Mouse (Mus musculus): ENCODE results near the gene Npc2. TPM values are rescaled to one million over a fixed set of nuclear protein-coding genes. Genes with fewer than 3 reads are reported as not detected.
A peak's percentile ranks its signal among the peaks of the same experiment; 100 is the strongest.

Npc2 gene
- polyA plus RNA-seq, 1 experiment from 2014 or later = 56.6 TPM

DNA sequence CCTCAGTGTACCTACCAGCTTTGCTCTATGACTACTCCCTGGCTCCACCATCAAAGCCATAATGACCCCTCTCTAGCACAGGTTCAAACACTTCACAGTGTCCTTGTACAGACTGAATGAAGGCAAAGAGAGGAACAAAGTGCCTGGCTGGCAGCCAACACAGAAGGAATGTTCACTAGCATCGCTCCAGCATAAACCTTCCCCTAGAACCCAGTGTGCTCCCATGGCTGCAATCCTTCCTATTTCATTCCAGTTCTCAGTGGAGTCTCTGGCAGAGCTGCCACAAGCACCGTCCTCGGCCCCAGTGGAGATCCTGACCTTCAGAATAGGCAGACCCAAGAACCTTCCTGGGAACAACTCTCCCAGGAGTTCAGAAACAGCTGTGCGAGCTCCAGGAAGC, 27.5 kb upstream of the Npc2 start:
- H3K4me3 ChIP-seq (ENCODE audit: control insufficient read depth in 1 of 2, insufficient read depth in 1 of 2, low read depth in 1 of 2, low read length in 2 of 2) = no peak overlapping the region
- no peak overlapping the region for H3K9ac ChIP-seq (ENCODE audit: low read length)
- 0 out of 2 replicates have a peak, but pooled peaks have one; percentile 17 for ATAC-seq (ENCODE audit: insufficient number of reproducible peaks, insufficient read depth, low FRiP score, low read depth)
- H3K4me1 ChIP-seq (ENCODE audit: control insufficient read depth in 2 of 2, insufficient read depth in 2 of 2, low read length in 2 of 2) = peaks cover 12 to 15% of the 10 kb centered on the region in 2 experiments
- H3K27ac ChIP-seq (replicated peaks in 1 of 2; ENCODE audit: control insufficient read depth in 1 of 2, insufficient read depth in 1 of 2, low read depth in 2 of 2, low read length in 2 of 2) = no peak overlapping the region
- WGBS = 29% methylated on average over 4 of the region's 4 CpGs
- H3K27me3 ChIP-seq (ENCODE audit: control insufficient read depth, insufficient read depth, low read length) = peaks cover 89% of the 10 kb centered on the region
- no peak overlapping the region for H3K4me2 ChIP-seq (ENCODE audit: low read length)
- no peaks in the 10 kb centered on the region for H3K36me3 ChIP-seq (ENCODE audit: control insufficient read depth, insufficient read depth, low read length)
- H3K9me3 ChIP-seq (ENCODE audit: control insufficient read depth, low read length) = no peaks in the 10 kb centered on the region

DNA sequence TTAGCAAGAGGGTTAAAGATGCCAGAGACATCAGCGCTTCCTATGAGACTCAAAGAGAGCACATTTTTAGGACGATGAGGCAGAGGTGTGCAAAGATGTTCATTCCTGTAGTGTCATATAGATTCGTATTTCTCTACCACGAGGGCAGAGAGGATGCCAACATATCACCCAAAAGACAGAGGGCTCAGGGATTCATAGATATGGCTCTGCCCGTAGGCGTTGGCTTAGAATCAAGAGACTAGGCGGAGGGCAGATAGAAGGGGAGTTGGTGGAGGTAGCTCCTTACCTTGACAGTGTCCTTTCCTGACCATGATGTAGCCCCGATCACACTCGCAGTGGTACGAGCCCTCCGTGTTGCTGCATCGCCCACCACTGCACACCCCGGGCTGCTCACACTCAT, 26.1 kb upstream of the Npc2 start:
- no peaks in the 10 kb centered on the region for H3K9me3 ChIP-seq (ENCODE audit: control insufficient read depth, low read length)
- ATAC-seq (ENCODE audit: insufficient number of reproducible peaks, insufficient read depth, low FRiP score, low read depth) = no peak
- H3K9ac ChIP-seq (ENCODE audit: low read length) = no peak overlapping the region
- 87% methylated on average over 13 of the region's 13 CpGs for WGBS
- peaks cover 7 to 10% of the 10 kb centered on the region in 2 experiments; a peak in 2 of 4 replicates for H3K4me1 ChIP-seq (ENCODE audit: control insufficient read depth in 2 of 2, insufficient read depth in 2 of 2, low read length in 2 of 2)
- no peaks in the 10 kb centered on the region for H3K36me3 ChIP-seq (ENCODE audit: control insufficient read depth, insufficient read depth, low read length)
- peaks cover 90% of the 10 kb centered on the region for H3K27me3 ChIP-seq (ENCODE audit: control insufficient read depth, insufficient read depth, low read length)
- H3K27ac ChIP-seq (replicated peaks in 1 of 2; ENCODE audit: control insufficient read depth in 1 of 2, insufficient read depth in 1 of 2, low read depth in 2 of 2, low read length in 2 of 2) = no peak overlapping the region
- H3K4me2 ChIP-seq (ENCODE audit: low read length) = no peak overlapping the region
- no peak overlapping the region for H3K4me3 ChIP-seq (ENCODE audit: control insufficient read depth in 1 of 2, insufficient read depth in 1 of 2, low read depth in 1 of 2, low read length in 2 of 2)

DNA sequence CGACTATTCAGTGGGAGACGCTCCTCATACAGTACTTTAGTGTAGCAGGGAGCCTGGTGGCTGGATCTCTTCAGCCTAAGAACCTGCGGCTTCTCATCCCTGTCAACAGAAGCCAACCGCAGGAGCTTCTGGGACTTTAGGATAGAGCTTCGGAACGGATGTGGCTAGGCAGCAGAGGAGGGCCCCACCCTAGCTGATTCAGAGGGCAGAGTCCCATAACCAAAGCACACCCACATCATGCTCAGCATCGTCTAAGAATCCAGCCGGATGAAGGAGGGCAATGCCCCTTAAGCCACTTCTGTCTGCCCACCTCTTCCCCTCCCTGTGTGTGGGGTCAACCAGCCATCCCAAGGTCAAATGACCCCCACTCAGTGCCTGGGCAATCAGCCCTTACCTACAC, 21.7 kb upstream of the Npc2 start:
- Histone ChIP-seq H3K9ac (ENCODE audit: low read length) (no peak overlapping the region), H3K27me3 (ENCODE audit: control insufficient read depth, insufficient read depth, low read length) (peaks cover 100% of the 10 kb centered on the region), H3K36me3 (ENCODE audit: control insufficient read depth, insufficient read depth, low read length) (no peaks in the 10 kb centered on the region), H3K27ac (replicated peaks in 1 of 2; ENCODE audit: control insufficient read depth in 1 of 2, insufficient read depth in 1 of 2, low read depth in 2 of 2, low read length in 2 of 2) (no peak overlapping the region), H3K4me2 (ENCODE audit: low read length) (no peak overlapping the region), H3K9me3 (ENCODE audit: control insufficient read depth, low read length) (no peaks in the 10 kb centered on the region), H3K4me1 (ENCODE audit: control insufficient read depth in 2 of 2, insufficient read depth in 2 of 2, low read length in 2 of 2) (no peaks in the 10 kb centered on the region), H3K4me3 (ENCODE audit: control insufficient read depth in 1 of 2, insufficient read depth in 1 of 2, low read depth in 1 of 2, low read length in 2 of 2) (no peak overlapping the region)
- ATAC-seq (ENCODE audit: insufficient number of reproducible peaks, insufficient read depth, low FRiP score, low read depth) = no peak
- 76% methylated on average over 8 of the region's 8 CpGs for WGBS

DNA sequence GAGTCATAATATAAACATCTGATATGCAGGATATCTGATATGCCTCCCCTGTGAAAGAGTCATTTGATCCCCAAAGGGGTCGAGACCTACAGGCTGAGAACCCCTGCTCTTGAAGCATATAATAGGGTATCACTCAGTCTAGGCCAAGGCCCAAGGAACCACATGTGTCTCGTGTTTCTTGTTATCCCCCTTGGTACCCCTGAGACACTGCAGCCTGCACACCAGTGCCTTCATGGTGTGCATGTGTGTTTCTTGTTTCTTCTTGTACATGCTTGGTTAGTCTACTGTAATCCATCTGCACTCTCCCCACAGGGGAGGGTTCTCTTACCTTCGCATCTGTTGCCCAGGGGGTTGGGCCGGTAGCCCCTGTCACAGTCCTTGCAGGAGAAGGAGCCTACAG, 19.7 kb upstream of the Npc2 start:
- Histone ChIP-seq H3K9ac (ENCODE audit: low read length) (no peak overlapping the region), H3K36me3 (ENCODE audit: control insufficient read depth, insufficient read depth, low read length) (no peaks in the 10 kb centered on the region), H3K4me2 (ENCODE audit: low read length) (no peak overlapping the region), H3K9me3 (ENCODE audit: control insufficient read depth, low read length) (no peaks in the 10 kb centered on the region), H3K4me1 (ENCODE audit: control insufficient read depth in 2 of 2, insufficient read depth in 2 of 2, low read length in 2 of 2) (no peaks in the 10 kb centered on the region), H3K27me3 (ENCODE audit: control insufficient read depth, insufficient read depth, low read length) (peaks cover 99% of the 10 kb centered on the region), H3K4me3 (ENCODE audit: control insufficient read depth in 1 of 2, insufficient read depth in 1 of 2, low read depth in 1 of 2, low read length in 2 of 2) (no peak overlapping the region), H3K27ac (replicated peaks in 1 of 2; ENCODE audit: control insufficient read depth in 1 of 2, insufficient read depth in 1 of 2, low read depth in 2 of 2, low read length in 2 of 2) (no peak overlapping the region)
- WGBS = 80% methylated on average over 4 of the region's 4 CpGs
- ATAC-seq (ENCODE audit: insufficient number of reproducible peaks, insufficient read depth, low FRiP score, low read depth) = no peak

DNA sequence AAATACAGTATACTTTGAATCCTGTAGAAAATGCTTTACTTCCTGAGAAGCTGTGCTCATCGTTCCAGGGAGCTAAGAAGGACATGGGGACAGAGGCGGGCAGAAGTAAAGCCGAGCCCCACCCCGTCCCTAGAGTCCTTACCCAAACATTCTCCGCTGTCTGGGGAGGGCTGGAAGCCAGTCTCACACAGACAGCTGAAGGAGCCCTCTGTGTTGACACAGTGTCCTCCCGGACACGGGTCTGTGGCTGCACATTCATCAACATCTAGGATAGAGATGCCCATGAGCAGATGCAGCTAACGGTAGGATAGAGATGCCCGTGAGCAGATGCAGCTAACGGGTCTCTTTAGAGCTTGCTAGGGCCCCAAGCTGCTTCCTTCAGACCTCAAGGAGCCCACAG, 17.9 kb upstream of the Npc2 start:
- H3K27ac ChIP-seq (replicated peaks in 1 of 2; ENCODE audit: control insufficient read depth in 1 of 2, insufficient read depth in 1 of 2, low read depth in 2 of 2, low read length in 2 of 2) = no peak overlapping the region
- H3K4me3 ChIP-seq (ENCODE audit: control insufficient read depth in 1 of 2, insufficient read depth in 1 of 2, low read depth in 1 of 2, low read length in 2 of 2) = no peak overlapping the region
- ATAC-seq (ENCODE audit: insufficient number of reproducible peaks, insufficient read depth, low FRiP score, low read depth) = no peak
- no peaks in the 10 kb centered on the region for H3K9me3 ChIP-seq (ENCODE audit: control insufficient read depth, low read length)
- H3K9ac ChIP-seq (ENCODE audit: low read length) = no peak overlapping the region
- no peak overlapping the region for H3K4me2 ChIP-seq (ENCODE audit: low read length)
- no peaks in the 10 kb centered on the region for H3K36me3 ChIP-seq (ENCODE audit: control insufficient read depth, insufficient read depth, low read length)
- WGBS = 43% methylated on average over 10 of the region's 10 CpGs
- H3K27me3 ChIP-seq (ENCODE audit: control insufficient read depth, insufficient read depth, low read length) = peaks cover 99% of the 10 kb centered on the region
- H3K4me1 ChIP-seq (ENCODE audit: control insufficient read depth in 2 of 2, insufficient read depth in 2 of 2, low read length in 2 of 2) = no peaks in the 10 kb centered on the region

DNA sequence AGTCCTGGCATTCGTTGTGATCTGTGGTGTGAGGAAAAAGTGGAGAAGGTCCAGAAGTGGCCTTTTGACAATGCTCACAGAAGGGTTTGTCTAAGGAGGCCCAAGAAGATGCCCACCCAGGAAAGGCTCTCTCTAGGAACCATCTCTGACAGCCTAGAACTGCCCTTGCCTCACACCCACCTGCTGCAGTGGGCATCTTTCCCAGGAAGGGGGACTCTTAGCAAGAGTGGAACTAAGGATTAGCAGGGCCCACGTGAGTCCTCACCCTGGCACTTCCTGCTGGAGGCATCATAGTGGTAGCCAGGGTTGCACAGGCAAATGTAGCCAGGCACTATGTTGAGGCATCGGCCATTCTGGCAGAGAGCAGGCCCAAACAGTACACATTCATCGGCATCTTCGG, 13.1 kb upstream of the Npc2 start:
- Histone ChIP-seq H3K4me3 (ENCODE audit: control insufficient read depth in 1 of 2, insufficient read depth in 1 of 2, low read depth in 1 of 2, low read length in 2 of 2) (no peak overlapping the region), H3K4me2 (ENCODE audit: low read length) (no peak overlapping the region), H3K27ac (replicated peaks in 1 of 2; ENCODE audit: control insufficient read depth in 1 of 2, insufficient read depth in 1 of 2, low read depth in 2 of 2, low read length in 2 of 2) (no peak overlapping the region), H3K36me3 (ENCODE audit: control insufficient read depth, insufficient read depth, low read length) (no peaks in the 10 kb centered on the region), H3K4me1 (ENCODE audit: control insufficient read depth in 2 of 2, insufficient read depth in 2 of 2, low read length in 2 of 2) (peaks cover 3 to 4% of the 10 kb centered on the region in 2 experiments; a peak in 2 of 4 replicates), H3K27me3 (ENCODE audit: control insufficient read depth, insufficient read depth, low read length) (peaks cover 73% of the 10 kb centered on the region), H3K9me3 (ENCODE audit: control insufficient read depth, low read length) (no peaks in the 10 kb centered on the region), H3K9ac (ENCODE audit: low read length) (no peak overlapping the region)
- WGBS = 71% methylated on average over 5 of the region's 5 CpGs
- no peak for ATAC-seq (ENCODE audit: insufficient number of reproducible peaks, insufficient read depth, low FRiP score, low read depth)

DNA sequence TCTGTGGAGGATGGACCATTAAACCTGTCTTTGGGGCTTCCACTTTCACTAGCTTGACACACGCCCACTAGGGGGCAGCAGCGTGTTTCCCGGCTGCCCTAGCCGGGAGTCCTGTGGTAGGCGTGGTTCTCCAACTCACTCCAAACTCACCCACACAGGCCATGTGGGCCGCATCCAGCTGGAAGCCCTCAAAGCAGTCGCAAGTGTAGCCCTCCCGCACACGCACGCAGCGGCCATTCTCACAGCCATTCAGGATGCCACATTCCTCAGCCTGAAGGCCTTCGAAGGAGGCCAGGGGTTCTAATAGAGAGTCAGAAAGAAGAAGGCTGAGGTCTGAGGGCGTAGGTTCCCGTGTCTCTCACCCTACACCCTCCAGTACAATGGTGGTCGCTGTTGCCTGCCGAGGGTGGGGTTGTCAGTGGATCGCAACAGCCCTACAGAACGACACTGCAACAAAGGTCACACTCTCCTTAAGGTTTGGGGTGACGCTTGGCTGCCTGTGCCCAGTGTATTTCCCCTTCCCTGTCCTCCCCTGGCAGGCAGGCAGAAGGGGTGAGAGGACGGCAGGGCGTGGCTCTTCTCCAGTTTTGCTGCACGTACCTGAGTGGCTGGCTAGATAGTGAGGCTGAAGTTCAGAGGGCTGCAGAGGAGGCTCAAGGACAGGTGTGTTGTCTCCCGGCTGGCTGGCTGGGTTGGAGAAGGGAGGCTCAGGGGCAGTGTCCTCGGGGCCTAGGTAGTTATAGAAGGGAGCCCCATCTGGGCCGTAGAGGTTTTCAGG, 11.8 kb upstream of the Npc2 start:
- peak; percentile 73 for ATAC-seq (ENCODE audit: insufficient number of reproducible peaks, insufficient read depth, low FRiP score, low read depth)
- peaks cover 3 to 4% of the 10 kb centered on the region in 2 experiments; a peak in 2 of 4 replicates for H3K4me1 ChIP-seq (ENCODE audit: control insufficient read depth in 2 of 2, insufficient read depth in 2 of 2, low read length in 2 of 2)
- peak overlapping the region; percentile 26; the same call in 1 of the 2 replicates for H3K4me2 ChIP-seq (ENCODE audit: low read length)
- H3K36me3 ChIP-seq (ENCODE audit: control insufficient read depth, insufficient read depth, low read length) = no peaks in the 10 kb centered on the region
- H3K27ac ChIP-seq (replicated peaks in 1 of 2; ENCODE audit: control insufficient read depth in 1 of 2, insufficient read depth in 1 of 2, low read depth in 2 of 2, low read length in 2 of 2) = no peak overlapping the region
- 28% methylated on average over 25 of the region's 25 CpGs for WGBS
- H3K4me3 ChIP-seq (ENCODE audit: control insufficient read depth in 1 of 2, insufficient read depth in 1 of 2, low read depth in 1 of 2, low read length in 2 of 2) = no peak overlapping the region
- no peaks in the 10 kb centered on the region for H3K9me3 ChIP-seq (ENCODE audit: control insufficient read depth, low read length)
- H3K27me3 ChIP-seq (ENCODE audit: control insufficient read depth, insufficient read depth, low read length) = peaks cover 60% of the 10 kb centered on the region
- H3K9ac ChIP-seq (ENCODE audit: low read length) = peak overlapping the region; percentile 49

DNA sequence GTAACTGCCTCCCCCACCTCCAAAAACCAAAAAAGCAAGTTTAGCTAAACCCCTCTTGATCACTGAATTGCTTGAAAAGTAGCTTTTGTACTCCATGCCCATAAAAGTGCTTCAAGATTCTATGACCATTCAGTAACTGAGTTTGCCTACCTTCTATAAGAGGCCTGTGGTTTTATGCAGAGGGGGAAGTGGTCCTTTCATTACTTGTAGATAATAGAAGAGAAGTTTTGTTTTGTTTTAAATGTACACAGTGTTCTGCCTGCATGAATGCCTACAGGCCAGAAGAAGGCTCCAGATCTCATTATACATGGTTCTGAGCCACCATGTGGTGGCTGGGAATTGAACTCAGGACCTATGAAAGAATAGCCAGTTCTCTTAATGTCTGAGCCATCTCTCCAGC, 3.3 kb upstream of the Npc2 start:
- Histone ChIP-seq H3K36me3 (ENCODE audit: control insufficient read depth, insufficient read depth, low read length) (peaks cover 6% of the 10 kb centered on the region), H3K4me1 (ENCODE audit: control insufficient read depth in 2 of 2, insufficient read depth in 2 of 2, low read length in 2 of 2) (peaks cover 3 to 17% of the 10 kb centered on the region in 2 experiments; a peak in 3 of 4 replicates), H3K4me2 (ENCODE audit: low read length) (no peak overlapping the region), H3K9ac (ENCODE audit: low read length) (no peak overlapping the region), H3K9me3 (ENCODE audit: control insufficient read depth, low read length) (no peaks in the 10 kb centered on the region), H3K27ac (replicated peaks in 1 of 2; ENCODE audit: control insufficient read depth in 1 of 2, insufficient read depth in 1 of 2, low read depth in 2 of 2, low read length in 2 of 2) (no peak overlapping the region), H3K27me3 (ENCODE audit: control insufficient read depth, insufficient read depth, low read length) (no peaks in the 10 kb centered on the region), H3K4me3 (ENCODE audit: control insufficient read depth in 1 of 2, insufficient read depth in 1 of 2, low read depth in 1 of 2, low read length in 2 of 2) (no peak overlapping the region)
- no peak for ATAC-seq (ENCODE audit: insufficient number of reproducible peaks, insufficient read depth, low FRiP score, low read depth)
